Mouse (Mus musculus): ENCODE data around the gene Tmx2. TPM values are rescaled to one million over a fixed set of nuclear protein-coding genes. Genes with fewer than 3 reads are reported as not detected.
A peak's percentile ranks its signal among the peaks of the same experiment; 100 is the strongest.

The Tmx2 gene
- polyA plus RNA-seq, 1 experiment from 2014 or later = 50.9 TPM

- 71% methylated on average over 5 of the region's 7 CpGs for WGBS (ENCODE audit: missing documents)
- Histone ChIP-seq H3K27ac (peak overlapping the region; percentile 21; the same call in 1 of the 2 replicates), H3K36me3 (ENCODE audit: inconsistent target) (no peaks in the 10 kb centered on the region)
Observed at GRCm38 (mm10) chr2:84637452-84638165, 41.3 kb downstream of the Tmx2 start.

GRCm38 (mm10) chr2:84636231-84636741 is 42.7 kb downstream of the Tmx2 start:
- Histone ChIP-seq H3K79me2 (ENCODE audit: inconsistent target) (peaks cover 100% of the 10 kb centered on the region), H3K36me3 (ENCODE audit: inconsistent target) (no peaks in the 10 kb centered on the region), H3K4me3 (ENCODE audit: inconsistent target) (no peak overlapping the region), H3K27ac (no peak overlapping the region)
- WGBS (ENCODE audit: missing documents) = 96% methylated on average over 8 of the region's 8 CpGs

More at GRCm38 (mm10) chr2:84637452-84638165, 41.3 kb downstream of the Tmx2 start:
- peaks cover 100% of the 10 kb centered on the region for H3K79me2 ChIP-seq (ENCODE audit: inconsistent target)
- H3K4me3 ChIP-seq (ENCODE audit: inconsistent target) = no peak overlapping the region

GRCm38 (mm10) chr2:84635611-84636010 is 43.3 kb downstream of the Tmx2 start:
- H3K4me3 ChIP-seq (ENCODE audit: inconsistent target) = no peak overlapping the region
- 23% methylated on average over 2 of the region's 2 CpGs for WGBS (ENCODE audit: missing documents)
- H3K79me2 ChIP-seq (ENCODE audit: inconsistent target) = peaks cover 100% of the 10 kb centered on the region
- no peak overlapping the region for H3K27ac ChIP-seq
- H3K36me3 ChIP-seq (ENCODE audit: inconsistent target) = no peaks in the 10 kb centered on the region

GRCm38 (mm10) chr2:84634934-84635482 is 43.9 kb downstream of the Tmx2 start:
- Histone ChIP-seq H3K27ac (no peak overlapping the region), H3K36me3 (ENCODE audit: inconsistent target) (no peaks in the 10 kb centered on the region), H3K4me3 (ENCODE audit: inconsistent target) (no peak overlapping the region), H3K79me2 (ENCODE audit: inconsistent target) (peaks cover 100% of the 10 kb centered on the region)
- 78% methylated on average over 4 of the region's 4 CpGs for WGBS (ENCODE audit: missing documents)

GRCm38 (mm10) chr2:84634006-84634405 is 44.9 kb downstream of the Tmx2 start:
- no peak overlapping the region for H3K4me3 ChIP-seq (ENCODE audit: inconsistent target)
- WGBS (ENCODE audit: missing documents) = 67% methylated on average over 4 of the region's 4 CpGs
- no peaks in the 10 kb centered on the region for H3K36me3 ChIP-seq (ENCODE audit: inconsistent target)
- H3K79me2 ChIP-seq (ENCODE audit: inconsistent target) = peaks cover 100% of the 10 kb centered on the region
- no peak overlapping the region for H3K27ac ChIP-seq

DNA sequence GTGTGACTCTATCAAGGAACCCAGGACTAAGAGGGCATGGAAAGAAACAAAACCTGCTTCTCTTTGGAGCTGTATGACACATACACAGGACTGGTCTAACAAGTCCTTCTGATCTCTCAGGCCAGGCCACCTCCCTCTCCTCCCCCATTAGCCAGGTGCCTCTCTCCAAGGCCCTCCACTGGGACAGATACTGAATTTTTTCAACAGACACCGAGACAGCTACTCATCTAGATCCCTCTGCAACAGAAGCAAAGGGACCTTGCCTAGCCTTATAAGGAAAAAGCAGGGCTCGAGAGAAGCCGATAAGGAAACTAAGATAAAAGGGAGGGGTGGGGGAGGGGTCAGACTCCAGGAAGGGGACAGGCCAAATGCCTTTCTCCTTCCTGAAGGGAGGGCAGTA is 45.9 kb downstream of the Tmx2 start:
- Histone ChIP-seq H3K4me3 (ENCODE audit: inconsistent target) (no peak overlapping the region), H3K27ac (no peak overlapping the region)
- 35% methylated on average over 3 of the region's 3 CpGs for WGBS (ENCODE audit: missing documents)

GRCm38 (mm10) chr2:84632001-84632400 is 46.9 kb downstream of the Tmx2 start:
- Histone ChIP-seq H3K36me3 (ENCODE audit: inconsistent target) (no peaks in the 10 kb centered on the region), H3K79me2 (ENCODE audit: inconsistent target) (peaks cover 100% of the 10 kb centered on the region), H3K27ac (no peak overlapping the region), H3K4me3 (ENCODE audit: inconsistent target) (no peak overlapping the region)
- WGBS (ENCODE audit: missing documents) = 100% methylated on average over 1 of the region's 1 CpGs

More for the DNA sequence above, 45.9 kb downstream of the Tmx2 start:
- Histone ChIP-seq H3K36me3 (ENCODE audit: inconsistent target) (no peaks in the 10 kb centered on the region), H3K79me2 (ENCODE audit: inconsistent target) (peaks cover 100% of the 10 kb centered on the region)

GRCm38 (mm10) chr2:84627036-84627435 is 51.9 kb downstream of the Tmx2 start:
- H3K4me3 ChIP-seq (ENCODE audit: inconsistent target) = no peak overlapping the region
- H3K36me3 ChIP-seq (ENCODE audit: inconsistent target) = no peaks in the 10 kb centered on the region
- H3K27ac ChIP-seq = no peak overlapping the region
- WGBS (ENCODE audit: missing documents) = 90% methylated on average over 3 of the region's 3 CpGs
- H3K79me2 ChIP-seq (ENCODE audit: inconsistent target) = peaks cover 96% of the 10 kb centered on the region

- Histone ChIP-seq H3K79me2 (ENCODE audit: inconsistent target) (peaks cover 96% of the 10 kb centered on the region), H3K27ac (no peak overlapping the region), H3K4me3 (ENCODE audit: inconsistent target) (no peak overlapping the region), H3K36me3 (ENCODE audit: inconsistent target) (0 out of 2 replicates have a peak, but pooled peaks cover under 1% of the 10 kb centered on the region)
- WGBS (ENCODE audit: missing documents) = 88% methylated on average over 7 of the region's 7 CpGs
Observed at GRCm38 (mm10) chr2:84626366-84626975, 52.5 kb downstream of the Tmx2 start.

DNA sequence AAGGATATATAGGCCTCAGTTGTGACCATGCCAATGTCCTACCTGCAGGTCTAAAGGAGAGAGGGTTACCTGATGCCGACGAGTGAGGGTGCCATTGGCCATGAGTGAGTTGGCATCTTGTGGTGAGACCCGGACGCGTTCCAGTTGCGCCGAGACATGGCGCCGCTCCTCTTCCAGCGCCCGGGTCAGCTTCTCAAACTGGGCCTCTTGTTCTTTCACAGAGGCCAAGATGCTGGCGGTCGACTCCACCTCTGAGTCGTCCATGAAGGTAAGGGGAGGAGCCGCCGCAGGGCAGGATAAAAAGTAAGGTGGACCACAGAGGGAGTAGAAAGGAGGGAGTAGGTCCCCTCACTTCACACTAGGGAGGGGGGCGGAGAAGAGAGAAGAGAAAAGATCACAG is 54.7 kb downstream of the Tmx2 start:
- Histone ChIP-seq H3K4me3 (ENCODE audit: inconsistent target) (no peak overlapping the region), H3K27ac (peak overlapping the region; percentile 71), H3K36me3 (ENCODE audit: inconsistent target) (peaks cover 22% of the 10 kb centered on the region; the same call in 1 of the 2 replicates), H3K79me2 (ENCODE audit: inconsistent target) (peaks cover 95% of the 10 kb centered on the region)
- WGBS (ENCODE audit: missing documents) = 93% methylated on average over 15 of the region's 17 CpGs

DNA sequence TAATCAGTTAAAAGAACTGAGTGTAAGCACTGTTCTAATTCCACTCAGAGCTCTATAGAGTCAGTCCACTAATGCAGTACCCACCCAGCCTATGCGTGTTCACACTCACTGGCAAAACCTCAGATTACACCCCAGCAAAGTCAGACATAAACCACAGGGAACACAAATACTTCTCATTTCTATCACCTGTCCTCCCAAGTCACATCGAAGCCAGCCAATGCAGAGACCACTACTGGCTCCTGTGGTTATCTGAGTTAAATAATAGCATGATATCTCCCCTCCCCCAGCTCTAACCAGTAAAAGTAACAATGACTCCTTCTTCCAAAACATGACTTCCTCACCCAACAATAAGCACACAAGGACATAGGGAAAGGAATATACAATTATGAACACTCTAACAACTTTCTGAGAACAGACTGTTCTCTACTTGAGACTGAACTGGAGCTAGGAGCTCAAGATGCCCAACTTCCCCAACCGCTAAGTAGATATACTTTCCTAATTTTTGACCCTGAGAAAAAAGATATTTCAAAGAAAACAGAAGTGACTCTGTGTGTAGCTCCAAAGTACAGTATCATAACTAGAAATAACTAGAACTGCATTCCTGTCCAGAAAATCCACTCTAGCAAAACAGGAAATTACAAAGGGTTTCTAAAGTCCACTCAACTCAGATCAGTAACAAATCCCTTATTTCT is 55.4 kb downstream of the Tmx2 start:
- Histone ChIP-seq H3K27ac (peak overlapping the region; percentile 71), H3K36me3 (ENCODE audit: inconsistent target) (peaks cover 22% of the 10 kb centered on the region; the same call in 1 of the 2 replicates), H3K79me2 (ENCODE audit: inconsistent target) (peaks cover 89% of the 10 kb centered on the region), H3K4me3 (ENCODE audit: inconsistent target) (no peak overlapping the region)
- WGBS (ENCODE audit: missing documents) = 11% methylated on average over 3 of the region's 3 CpGs

GRCm38 (mm10) chr2:84622668-84623067 is 56.3 kb downstream of the Tmx2 start:
- H3K27ac ChIP-seq = peak overlapping the region; percentile 71
- no peak overlapping the region for H3K4me3 ChIP-seq (ENCODE audit: inconsistent target)
- peaks cover 83% of the 10 kb centered on the region for H3K79me2 ChIP-seq (ENCODE audit: inconsistent target)
- peaks cover 22% of the 10 kb centered on the region; the same call in 1 of the 2 replicates for H3K36me3 ChIP-seq (ENCODE audit: inconsistent target)
- 69% methylated on average over 2 of the region's 2 CpGs for WGBS (ENCODE audit: missing documents)
